Mouse (Mus musculus): Measurements from ENCODE around the gene Rhox4a.
"Not testable (repeated sequence)": the region's sequence is repeated elsewhere in the genome, so short reads cannot be mapped to it uniquely, and the experiment has no call there.

The Rhox4a gene

GRCm38 (mm10) chrX:37265038-37265437, at the start of gene Rhox4a:
Gene Rhox4a (plus strand): TSS chrX:37265338.
- DNase-seq = not testable (repeated sequence)

GRCm38 (mm10) chrX:37222158-37222557, 43.0 kb upstream of the Rhox4a start, which contains the start of gene Rhox1:
Gene Rhox1 (minus strand): TSS chrX:37222258.
- not testable (repeated sequence) for DNase-seq

- DNase-seq = not testable (repeated sequence)
Measured at GRCm38 (mm10) chrX:37244676-37245075, 20.5 kb upstream of the Rhox4a start, which contains the start of gene Rhox2a. Gene Rhox2a (plus strand): TSS chrX:37244976.

GRCm38 (mm10) chrX:37249619-37250018, 15.5 kb upstream of the Rhox4a start, which contains the start of gene Rhox3a:
Gene Rhox3a (plus strand): TSS chrX:37249919.
- not testable (repeated sequence) for DNase-seq

All from liver (tissue).